Mouse (Mus musculus): ENCODE data around the gene Zfp414. TPM values are rescaled to one million over a fixed set of nuclear protein-coding genes. Genes with fewer than 3 reads are reported as not detected.

Gene Zfp414
- polyA plus RNA-seq, 1 experiment from 2014 or later, result 47.6 TPM

DNA sequence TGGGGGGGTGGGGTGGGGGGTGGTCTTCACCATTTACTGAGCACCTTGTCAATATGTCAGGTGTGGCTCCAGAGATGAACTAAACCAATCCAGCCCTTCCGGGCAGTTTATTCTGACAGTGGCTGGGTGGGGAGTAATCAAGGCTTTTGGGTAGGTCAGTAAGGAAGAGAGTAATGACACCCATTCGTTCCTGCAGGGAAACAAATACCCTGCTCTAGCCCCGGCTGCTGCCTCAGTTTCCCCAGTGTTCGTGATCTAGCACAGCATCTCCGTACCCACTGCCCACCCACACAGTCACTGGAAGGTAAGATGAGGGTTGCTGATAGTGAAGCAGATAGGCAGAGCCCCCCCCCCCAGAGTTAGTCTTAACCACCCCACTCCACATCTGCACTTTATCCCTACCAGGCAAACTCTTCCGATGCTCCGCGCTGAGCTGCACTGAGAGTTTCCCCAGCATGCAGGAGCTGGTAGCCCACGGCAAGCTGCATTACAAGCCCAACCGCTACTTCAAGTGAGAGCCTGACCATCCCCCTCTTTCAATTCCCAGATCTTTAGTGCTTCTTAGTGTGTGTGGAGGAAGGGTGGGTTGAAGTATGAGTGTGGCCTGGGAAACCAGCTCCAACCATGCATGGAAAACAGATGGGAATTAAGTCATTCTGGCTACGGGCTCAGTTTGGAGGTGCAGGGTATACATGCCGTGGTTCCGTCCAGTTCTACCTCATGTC is 1.4 kb downstream of the Zfp414 start:
- Histone ChIP-seq H3K4me1 (peaks cover 22% of the 10 kb centered on the region), H3K27ac (no peak overlapping the region), H3K27me3 (ENCODE audit: poor library complexity, severe bottlenecking) (no peaks in the 10 kb centered on the region), H3K4me3 (peak overlapping the region; percentile 78), H3K36me3 (replicated peaks) (peaks cover 43% of the 10 kb centered on the region), H3K9me3 (no peaks in the 10 kb centered on the region)
- WGBS, result 89% methylated on average over 13 of the region's 13 CpGs
- DNase-seq (ENCODE audit: extremely low spot score, low spot score), result no peak

- H3K4me1 ChIP-seq, result peaks cover 22% of the 10 kb centered on the region
- H3K4me3 ChIP-seq, result no peak overlapping the region
- WGBS, result 95% methylated on average over 9 of the region's 9 CpGs
- no peaks in the 10 kb centered on the region for H3K9me3 ChIP-seq
- peaks cover 43% of the 10 kb centered on the region for H3K36me3 ChIP-seq (replicated peaks)
- no peak overlapping the region for H3K27ac ChIP-seq
- H3K27me3 ChIP-seq (ENCODE audit: poor library complexity, severe bottlenecking), result no peaks in the 10 kb centered on the region
- DNase-seq (ENCODE audit: extremely low spot score, low spot score), result no peak
Measured at GRCm38 (mm10) chr17:33631236-33631635, 2.3 kb downstream of the Zfp414 start.

- H3K4me3 ChIP-seq, result no peak overlapping the region
- H3K27me3 ChIP-seq (ENCODE audit: poor library complexity, severe bottlenecking), result no peaks in the 10 kb centered on the region
- 97% methylated on average over 5 of the region's 5 CpGs for WGBS
- no peak for DNase-seq (ENCODE audit: extremely low spot score, low spot score)
- H3K27ac ChIP-seq, result no peak overlapping the region
- H3K9me3 ChIP-seq, result no peaks in the 10 kb centered on the region
- peaks cover 22% of the 10 kb centered on the region for H3K4me1 ChIP-seq
- peaks cover 44% of the 10 kb centered on the region for H3K36me3 ChIP-seq (replicated peaks)
Measured at GRCm38 (mm10) chr17:33631796-33632195, 2.9 kb downstream of the Zfp414 start.

DNA sequence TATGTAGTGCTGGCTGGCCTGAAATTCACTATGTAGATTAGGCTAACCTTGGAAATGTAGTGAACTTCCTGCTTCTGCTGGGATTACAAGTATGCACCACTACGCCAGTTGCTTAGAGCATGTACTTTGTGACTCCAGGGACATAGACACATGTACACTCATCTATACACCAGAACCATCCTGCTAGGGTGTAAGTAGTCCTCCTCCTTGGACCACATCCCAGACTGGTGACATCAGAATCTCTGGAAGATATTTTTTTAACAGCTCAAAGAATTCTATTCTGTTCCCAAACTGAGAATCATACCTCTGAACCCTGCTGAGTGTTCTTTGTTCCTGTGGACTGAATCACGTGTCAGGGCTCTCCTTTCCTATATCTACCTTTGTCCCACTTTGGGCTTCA is 8.1 kb downstream of the Zfp414 start:
- no peak overlapping the region for H3K27ac ChIP-seq
- H3K36me3 ChIP-seq (replicated peaks), result peaks cover 66% of the 10 kb centered on the region
- no peak for DNase-seq (ENCODE audit: extremely low spot score, low spot score)
- H3K4me1 ChIP-seq, result no peaks in the 10 kb centered on the region
- no peak overlapping the region for H3K4me3 ChIP-seq
- no peaks in the 10 kb centered on the region for H3K9me3 ChIP-seq
- WGBS, result 91% methylated on average over 2 of the region's 2 CpGs
- H3K27me3 ChIP-seq (ENCODE audit: poor library complexity, severe bottlenecking), result no peaks in the 10 kb centered on the region

- H3K27ac ChIP-seq, result no peak within 1 kb of the TSS
- peaks cover 66% of the 10 kb centered on the region for H3K36me3 ChIP-seq (replicated peaks)
- no peaks in the 10 kb centered on the region for H3K27me3 ChIP-seq (ENCODE audit: poor library complexity, severe bottlenecking)
- no peak within 1 kb of the TSS for H3K4me3 ChIP-seq
- H3K9me3 ChIP-seq, result no peaks in the 10 kb centered on the region
- no peak for DNase-seq (ENCODE audit: extremely low spot score, low spot score)
- H3K4me1 ChIP-seq, result no peaks in the 10 kb centered on the region
- WGBS, result 91% methylated on average over 4 of the region's 4 CpGs
Measured at GRCm38 (mm10) chr17:33637516-33638276, 8.8 kb downstream of the Zfp414 start, which contains the start of gene Pram1. Gene Pram1, plus strand, starts transcription at chr17:33638056.

GRCm38 (mm10) chr17:33639743-33640142 is 10.9 kb downstream of the Zfp414 start:
- Histone ChIP-seq H3K27ac (no peak overlapping the region), H3K27me3 (ENCODE audit: poor library complexity, severe bottlenecking) (no peaks in the 10 kb centered on the region), H3K36me3 (replicated peaks) (peaks cover 76% of the 10 kb centered on the region), H3K4me3 (no peak overlapping the region), H3K9me3 (no peaks in the 10 kb centered on the region), H3K4me1 (no peaks in the 10 kb centered on the region)
- DNase-seq (ENCODE audit: extremely low spot score, low spot score), result no peak
- WGBS, result 75% methylated on average over 6 of the region's 6 CpGs

DNA sequence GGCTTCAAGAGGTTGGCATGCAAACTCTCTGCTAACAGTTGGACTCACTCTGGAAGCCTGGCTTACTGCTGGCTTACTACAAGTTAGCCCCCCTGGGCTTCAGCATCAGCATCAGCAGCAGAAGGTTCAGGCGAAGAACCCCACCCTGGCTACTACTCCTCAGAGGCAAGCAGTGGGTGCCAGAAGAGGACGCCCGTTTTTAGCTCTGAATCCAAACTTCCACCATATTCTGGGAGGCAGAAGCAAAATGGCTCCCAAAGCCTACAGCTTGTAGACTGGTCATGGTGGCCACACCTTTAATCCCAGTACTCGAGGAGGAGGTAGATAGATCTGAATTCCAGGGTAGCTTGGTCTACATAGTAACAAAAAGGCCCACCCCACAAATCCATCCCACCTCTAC is 15.2 kb downstream of the Zfp414 start:
- no peak overlapping the region for H3K4me3 ChIP-seq
- no peaks in the 10 kb centered on the region for H3K27me3 ChIP-seq (ENCODE audit: poor library complexity, severe bottlenecking)
- H3K4me1 ChIP-seq, result no peaks in the 10 kb centered on the region
- no peak overlapping the region for H3K27ac ChIP-seq
- WGBS, result 91% methylated on average over 4 of the region's 4 CpGs
- no peaks in the 10 kb centered on the region for H3K9me3 ChIP-seq
- no peak for DNase-seq (ENCODE audit: extremely low spot score, low spot score)
- peaks cover 93% of the 10 kb centered on the region for H3K36me3 ChIP-seq (replicated peaks)

DNA sequence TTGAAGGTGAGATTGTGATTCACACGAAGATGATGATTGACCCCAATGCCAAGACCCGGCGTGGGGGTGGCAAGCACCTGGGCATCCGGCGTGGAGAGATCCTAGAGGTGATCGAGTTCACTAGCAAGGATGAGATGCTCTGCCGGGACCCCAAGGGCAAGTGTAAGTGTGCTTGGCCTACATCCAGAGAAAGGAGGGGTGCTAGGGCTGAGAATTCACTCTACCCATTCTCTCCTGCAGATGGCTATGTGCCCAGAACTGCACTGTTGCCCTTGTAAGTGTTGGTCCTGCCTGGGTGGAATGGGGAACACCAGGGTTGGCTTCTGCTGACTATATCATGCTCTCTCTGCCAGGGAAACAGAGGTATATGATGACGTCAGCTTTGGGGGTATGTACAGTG is 16.2 kb downstream of the Zfp414 start:
- WGBS, result 95% methylated on average over 8 of the region's 8 CpGs
- peaks cover 100% of the 10 kb centered on the region for H3K36me3 ChIP-seq (replicated peaks)
- DNase-seq (ENCODE audit: extremely low spot score, low spot score), result no peak
- H3K4me3 ChIP-seq, result no peak overlapping the region
- no peaks in the 10 kb centered on the region for H3K27me3 ChIP-seq (ENCODE audit: poor library complexity, severe bottlenecking)
- no peak overlapping the region for H3K27ac ChIP-seq
- H3K4me1 ChIP-seq, result no peaks in the 10 kb centered on the region
- H3K9me3 ChIP-seq, result no peaks in the 10 kb centered on the region

- Histone ChIP-seq H3K27ac (no peak overlapping the region), H3K4me3 (no peak overlapping the region), H3K27me3 (ENCODE audit: poor library complexity, severe bottlenecking) (no peaks in the 10 kb centered on the region), H3K36me3 (replicated peaks) (peaks cover 100% of the 10 kb centered on the region), H3K9me3 (no peaks in the 10 kb centered on the region), H3K4me1 (no peaks in the 10 kb centered on the region)
- no peak for DNase-seq (ENCODE audit: extremely low spot score, low spot score)
- WGBS, result 97% methylated on average over 34 of the region's 34 CpGs
Measured at GRCm38 (mm10) chr17:33649781-33650475, 21.0 kb downstream of the Zfp414 start.

GRCm38 (mm10) chr17:33666813-33667212 is 37.9 kb downstream of the Zfp414 start:
- WGBS, result 88% methylated on average over 3 of the region's 3 CpGs
- DNase-seq (ENCODE audit: extremely low spot score, low spot score), result no peak
- Histone ChIP-seq H3K36me3 (replicated peaks) (peaks cover 80% of the 10 kb centered on the region), H3K9me3 (no peaks in the 10 kb centered on the region), H3K4me1 (no peaks in the 10 kb centered on the region), H3K4me3 (no peak overlapping the region), H3K27me3 (ENCODE audit: poor library complexity, severe bottlenecking) (no peaks in the 10 kb centered on the region), H3K27ac (no peak overlapping the region)

DNA sequence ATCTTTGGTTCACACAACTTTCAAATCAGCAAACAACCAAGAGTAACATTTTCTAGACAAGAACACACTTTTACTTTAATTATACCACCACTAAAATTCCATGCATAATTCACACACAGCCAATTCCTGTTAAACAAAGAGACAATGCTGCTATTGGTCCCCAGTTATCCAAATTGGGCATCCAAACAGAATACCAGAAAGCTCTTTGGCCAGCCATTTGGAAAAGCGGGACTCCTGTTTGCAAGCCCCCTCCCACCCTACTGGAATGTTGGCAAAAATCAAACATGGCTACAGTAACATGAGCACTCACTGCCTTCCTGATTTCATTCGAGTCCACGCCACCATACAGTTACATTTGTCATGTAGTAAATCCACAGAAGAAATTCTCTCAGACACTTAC is 40.8 kb downstream of the Zfp414 start:
- Histone ChIP-seq H3K4me3 (no peak overlapping the region), H3K4me1 (no peaks in the 10 kb centered on the region), H3K27me3 (ENCODE audit: poor library complexity, severe bottlenecking) (no peaks in the 10 kb centered on the region), H3K9me3 (no peaks in the 10 kb centered on the region), H3K36me3 (replicated peaks) (peaks cover 67% of the 10 kb centered on the region), H3K27ac (no peak overlapping the region)
- no peak for DNase-seq (ENCODE audit: extremely low spot score, low spot score)
- 95% methylated on average over 3 of the region's 3 CpGs for WGBS

DNA sequence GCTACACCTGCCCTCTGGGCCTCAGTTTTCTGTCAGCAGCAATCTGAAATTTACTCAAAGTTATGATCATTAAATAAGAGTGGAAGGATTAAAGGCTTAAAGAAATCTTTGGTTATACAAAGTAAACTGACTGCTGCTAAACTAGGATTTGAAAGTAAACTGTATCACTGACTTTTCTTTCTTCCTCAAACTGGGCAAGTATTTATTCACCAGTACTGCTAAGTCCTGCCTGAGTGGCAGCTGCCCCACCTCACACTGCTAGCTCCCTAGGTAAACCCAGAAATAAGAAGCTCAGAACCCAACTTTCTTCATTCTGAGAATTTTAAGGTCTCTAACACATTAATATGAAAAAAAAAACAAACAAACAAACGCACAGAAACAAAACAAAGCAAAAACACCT is 44.9 kb downstream of the Zfp414 start:
- no peak for DNase-seq (ENCODE audit: extremely low spot score, low spot score)
- WGBS, result 94% methylated on average over 1 of the region's 1 CpGs
- Histone ChIP-seq H3K9me3 (no peaks in the 10 kb centered on the region), H3K27me3 (ENCODE audit: poor library complexity, severe bottlenecking) (no peaks in the 10 kb centered on the region), H3K36me3 (replicated peaks) (peaks cover 60% of the 10 kb centered on the region), H3K4me1 (no peaks in the 10 kb centered on the region), H3K4me3 (no peak overlapping the region), H3K27ac (no peak overlapping the region)

DNA sequence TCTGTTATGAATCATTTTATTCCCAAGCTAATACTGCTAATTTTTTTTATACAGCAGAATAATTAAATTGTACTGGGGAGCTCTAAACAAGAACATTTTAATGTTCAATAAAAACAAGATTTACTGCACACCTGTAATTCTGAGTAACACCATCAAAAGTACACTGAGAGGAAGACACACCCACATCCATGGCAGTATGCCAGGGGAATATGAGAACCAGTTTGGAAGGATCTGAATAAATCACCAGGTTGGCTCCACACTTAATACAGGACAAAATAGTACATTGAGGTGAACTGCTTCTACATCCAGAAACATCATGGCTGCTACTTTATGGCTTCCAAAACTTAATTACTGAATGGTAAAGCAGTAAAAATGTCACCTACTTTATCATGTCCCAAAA is 46.6 kb downstream of the Zfp414 start:
- no peak for DNase-seq (ENCODE audit: extremely low spot score, low spot score)
- Histone ChIP-seq H3K4me3 (no peak overlapping the region), H3K27ac (no peak overlapping the region), H3K4me1 (no peaks in the 10 kb centered on the region), H3K27me3 (ENCODE audit: poor library complexity, severe bottlenecking) (no peaks in the 10 kb centered on the region), H3K9me3 (no peaks in the 10 kb centered on the region), H3K36me3 (replicated peaks) (peaks cover 53% of the 10 kb centered on the region)
